Mouse (Mus musculus): ENCODE data around the gene Uvrag. TPM values are rescaled to one million over a fixed set of nuclear protein-coding genes. Genes with fewer than 3 reads are reported as not detected.
"Not testable (repeated sequence)": the region's sequence is repeated elsewhere in the genome, so short reads cannot be mapped to it uniquely, and the experiment has no call there.

Gene Uvrag
- total RNA-seq, 2 experiments from 2014 or later: 31.8 to 38.0 TPM

DNA sequence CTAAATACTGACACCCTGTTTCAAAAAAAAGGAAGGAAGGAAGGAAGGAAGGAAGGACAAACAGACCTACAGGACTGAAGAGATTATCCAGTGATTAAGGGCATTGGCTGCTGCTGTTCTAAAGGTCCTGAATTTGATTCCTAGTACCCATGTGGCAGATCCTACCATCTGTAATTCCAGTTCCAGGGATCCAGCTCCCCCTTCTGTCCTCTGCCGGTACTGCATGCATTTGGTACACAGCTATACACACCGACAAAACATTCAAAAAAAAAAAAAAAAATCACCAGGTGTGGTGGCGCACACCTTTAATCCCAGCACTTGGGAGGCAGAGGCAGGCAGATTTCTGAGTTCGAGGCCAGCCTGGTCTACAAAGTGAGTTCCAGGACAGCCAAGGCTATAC is 45.8 kb downstream of the Uvrag start:
- peak; percentile 60 for DNase-seq

DNA sequence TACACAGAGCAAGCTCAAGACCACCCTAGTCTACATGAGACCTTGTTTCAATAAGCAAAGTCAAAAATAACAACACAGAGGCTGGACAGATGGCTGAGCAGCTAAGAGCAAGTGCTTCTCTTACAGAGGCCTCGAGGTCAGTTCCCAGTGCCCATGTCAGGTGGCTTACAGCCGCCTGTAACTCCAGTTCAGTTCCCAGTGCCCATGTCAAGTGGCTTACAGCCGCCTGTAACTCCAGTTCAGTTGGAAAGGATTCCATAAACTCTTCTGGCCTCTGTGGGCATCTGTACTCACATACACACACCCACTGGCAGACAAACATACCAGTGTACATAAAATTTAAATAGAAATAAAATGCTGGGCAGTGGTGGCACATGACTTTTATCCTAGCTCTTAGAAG is 46.6 kb downstream of the Uvrag start:
- DNase-seq: no peak

DNA sequence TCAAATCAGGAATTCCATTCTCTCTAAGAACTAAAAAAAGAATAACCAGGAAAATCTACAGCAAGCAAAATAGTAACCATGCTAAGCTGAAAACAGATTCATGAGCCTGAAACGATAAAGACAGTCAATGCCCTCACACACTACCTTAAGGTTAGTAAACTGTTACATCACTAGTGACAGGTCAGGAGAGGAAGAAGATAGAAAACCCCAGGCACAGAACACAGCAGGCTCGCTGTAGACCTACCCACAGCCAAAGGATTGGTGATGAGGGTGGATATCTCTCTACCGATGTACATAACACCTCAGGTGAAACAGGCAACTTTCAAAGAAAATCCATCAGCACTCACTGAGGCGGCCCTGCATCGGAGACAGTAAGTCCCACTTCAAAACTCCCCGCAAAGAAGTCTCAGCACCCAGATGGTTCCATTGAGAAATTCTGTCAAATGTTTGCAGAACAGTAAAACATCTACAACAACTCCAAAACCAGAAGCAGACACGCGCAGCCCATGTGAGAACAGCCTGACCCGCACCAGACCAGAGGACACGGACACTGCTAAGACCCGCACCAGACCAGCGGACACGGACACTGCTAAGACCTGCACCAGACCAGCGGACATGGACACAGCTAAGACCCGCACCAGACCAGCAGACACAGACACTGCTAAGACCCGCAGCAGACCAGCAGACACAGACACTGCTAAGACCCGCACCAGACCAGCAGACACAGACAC is 48.9 kb downstream of the Uvrag start:
- no peak for DNase-seq

DNA sequence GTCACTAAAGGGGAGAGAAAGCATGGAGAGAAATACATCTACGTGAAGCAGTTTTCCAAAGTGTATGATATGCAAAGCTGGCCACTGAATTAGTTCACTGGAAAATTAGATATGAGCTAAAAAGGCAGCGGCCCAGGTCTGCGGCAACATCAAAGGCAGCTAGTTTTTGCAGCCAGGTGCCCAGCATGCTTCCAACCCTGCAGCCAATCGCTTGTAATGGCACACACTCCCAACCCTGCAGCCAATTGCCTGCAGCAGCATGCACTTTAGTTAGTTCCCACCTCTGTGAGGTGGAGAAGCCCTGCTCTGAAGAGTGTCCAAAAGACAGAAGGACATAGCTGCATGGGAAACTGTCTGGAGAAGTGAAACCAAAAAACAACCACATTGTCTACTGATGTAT is 51.2 kb downstream of the Uvrag start:
- DNase-seq: no peak

DNA sequence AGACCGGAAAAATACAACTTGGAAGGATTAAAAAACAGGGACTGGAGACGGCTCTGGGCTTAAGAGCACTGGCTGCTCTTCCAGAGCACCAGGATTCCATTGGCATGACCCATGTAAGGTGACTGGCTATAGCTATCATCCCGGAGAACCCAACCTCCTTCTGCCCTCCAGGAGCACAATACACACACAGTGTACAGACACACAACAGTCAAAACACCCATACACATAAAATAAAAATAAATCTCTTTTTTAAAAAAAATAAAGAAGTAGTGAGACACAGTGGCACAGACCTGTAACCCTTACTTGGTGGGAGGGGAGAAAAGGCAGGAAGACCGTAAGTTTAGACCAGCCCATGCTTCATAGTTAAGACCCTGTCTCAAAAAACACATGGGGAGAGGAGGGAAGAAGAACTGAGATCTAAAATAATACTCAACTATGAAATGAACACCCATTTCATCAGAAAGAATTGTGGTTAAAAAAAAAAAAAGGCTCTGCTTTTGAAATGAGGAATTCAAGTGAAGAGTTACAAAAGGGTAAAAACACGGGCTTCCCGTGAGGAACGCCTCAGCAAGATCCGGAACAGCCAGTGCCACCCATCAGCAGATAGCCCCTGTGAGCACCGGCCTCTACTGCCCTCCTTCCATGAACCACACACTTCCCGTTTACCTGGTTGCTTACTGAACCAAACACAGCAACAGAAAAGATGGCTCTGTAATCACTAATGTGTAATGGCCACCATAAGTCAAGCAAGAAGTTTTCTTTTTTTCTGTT is 52.2 kb downstream of the Uvrag start:
- DNase-seq: no peak

DNA sequence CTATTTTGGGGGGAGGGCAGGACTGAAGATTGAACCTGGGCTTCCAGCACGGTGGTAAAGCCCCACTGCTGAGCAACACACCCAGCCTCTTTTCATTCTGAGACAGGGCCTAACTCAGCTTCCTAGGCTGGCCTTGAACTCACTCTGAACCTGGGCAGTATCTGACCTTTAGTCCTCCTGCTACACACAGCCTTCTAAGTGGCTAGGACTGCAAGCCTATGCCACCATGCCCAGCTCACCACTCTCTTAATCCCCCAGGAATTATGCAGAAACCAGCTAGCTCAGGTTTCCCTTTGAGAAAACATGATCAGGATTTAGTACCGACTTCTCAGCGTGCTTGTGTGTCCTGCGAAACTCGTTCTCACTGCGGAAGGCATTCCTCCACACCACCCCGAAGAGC is 53.4 kb downstream of the Uvrag start:
- no peak for DNase-seq

DNA sequence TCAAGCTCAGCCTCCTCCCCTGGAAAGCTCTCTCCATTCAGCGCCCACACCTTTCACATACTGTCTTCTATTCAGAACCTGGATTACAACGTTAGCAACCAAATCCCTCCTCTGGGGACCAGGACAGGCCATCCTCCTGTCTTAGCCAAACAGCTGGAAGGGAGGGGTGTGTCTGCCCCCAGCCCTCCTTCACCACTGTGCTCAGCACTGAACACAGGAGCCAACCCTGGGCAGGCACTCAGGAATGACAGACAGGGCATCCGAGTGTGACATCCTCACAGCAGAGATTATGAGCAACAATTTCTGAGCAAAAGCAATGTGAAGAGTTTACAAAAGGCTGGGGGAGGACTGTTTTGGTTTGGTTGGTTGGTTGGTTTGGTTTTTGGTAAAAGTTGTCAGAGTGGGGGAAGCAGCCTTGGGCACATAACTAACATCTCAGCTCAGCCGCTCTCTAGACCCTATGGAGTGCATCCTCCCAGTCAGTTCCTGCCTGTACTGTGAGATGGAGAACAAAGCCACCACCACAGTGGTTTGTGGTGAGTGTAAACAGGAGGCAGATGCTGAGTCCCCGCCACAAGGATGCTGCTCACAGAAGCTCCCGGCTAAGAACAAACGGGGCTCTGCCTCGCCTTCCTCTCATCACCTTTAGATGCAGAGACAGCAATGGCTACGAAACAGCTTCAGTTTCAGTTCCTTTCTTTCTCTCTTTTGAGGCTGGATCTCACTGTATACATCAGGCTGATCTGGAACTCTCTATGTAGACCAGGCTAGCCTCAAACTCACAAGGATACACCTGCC is 54.1 kb downstream of the Uvrag start:
- no peak for DNase-seq

DNA sequence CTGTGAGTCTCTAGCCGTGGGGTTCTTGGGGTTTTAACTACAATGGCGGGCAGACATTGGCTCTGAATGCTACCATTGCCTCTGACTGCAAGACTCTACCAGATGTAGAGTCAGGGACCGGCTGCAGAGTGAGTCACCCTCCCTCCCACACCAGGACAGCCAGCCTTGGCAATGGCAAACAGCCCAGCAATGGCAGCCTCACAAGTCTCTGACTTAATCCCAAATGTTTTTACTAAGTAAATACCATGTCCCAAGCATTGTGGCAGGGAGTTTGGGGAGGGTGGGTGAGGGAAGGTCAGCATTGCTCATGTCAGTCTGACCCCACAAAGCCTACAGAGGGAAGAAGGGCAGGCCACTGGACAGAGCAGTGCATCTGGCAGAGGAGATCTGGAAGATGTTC is 55.7 kb downstream of the Uvrag start:
- peak; percentile 64 for DNase-seq

DNA sequence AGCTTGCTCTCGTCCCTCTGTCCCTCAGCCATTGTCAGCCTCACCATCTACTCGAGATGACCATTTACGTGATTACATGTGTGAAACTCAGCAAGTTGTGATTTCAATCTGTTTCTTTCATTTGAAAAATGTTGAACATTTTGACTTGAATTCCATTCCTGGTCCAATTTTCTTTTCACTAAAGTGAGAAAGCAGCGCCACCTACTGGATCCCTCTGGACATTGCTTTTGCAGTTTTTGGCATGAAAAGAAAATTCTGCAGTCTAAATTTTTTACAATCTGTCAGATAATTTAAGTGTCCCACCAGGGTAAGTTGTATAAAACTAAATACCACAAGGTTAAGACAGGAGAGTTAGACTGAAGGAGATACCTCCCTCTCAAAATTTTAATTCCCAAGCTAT is 61.4 kb downstream of the Uvrag start:
- peak; percentile 78 for DNase-seq

DNA sequence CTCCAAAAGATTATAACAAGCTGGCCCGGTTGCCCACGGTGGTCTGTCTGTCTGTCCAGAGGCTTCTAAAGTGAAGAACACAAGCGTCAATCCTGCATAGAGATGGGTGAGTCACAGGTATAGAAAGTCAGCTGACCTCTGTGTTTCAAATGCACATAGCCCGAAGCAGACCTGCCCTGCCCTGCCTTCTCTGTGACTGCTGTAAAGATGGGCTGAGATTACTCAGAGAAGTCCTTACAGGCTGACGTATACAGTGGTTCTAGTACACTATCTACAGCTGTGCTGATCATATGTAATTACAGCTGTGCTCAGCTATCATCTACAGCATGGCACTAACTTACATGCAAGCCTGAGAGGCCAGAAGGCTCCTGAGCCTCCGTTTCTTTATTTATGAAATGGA is 62.1 kb downstream of the Uvrag start:
- DNase-seq: no peak

DNA sequence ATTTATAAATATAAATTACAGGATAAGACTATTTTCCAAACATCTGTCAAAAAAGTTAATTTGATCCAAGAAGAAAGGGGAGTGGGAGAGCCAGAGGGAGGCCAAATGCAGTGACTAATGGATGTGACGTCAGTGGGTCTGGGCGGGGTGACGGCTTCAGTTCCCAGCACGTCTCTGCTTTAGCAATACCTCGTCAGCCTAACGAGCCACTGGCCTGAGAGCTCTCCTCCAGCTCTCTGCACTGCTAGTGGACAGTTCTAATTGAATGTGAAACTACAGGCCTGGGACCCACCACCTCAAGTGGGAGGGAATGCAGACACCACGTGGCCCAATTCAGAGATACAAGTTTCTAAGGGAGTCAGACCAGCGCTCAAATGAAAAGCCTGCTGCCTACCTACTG is 63.7 kb downstream of the Uvrag start:
- DNase-seq: no peak

DNA sequence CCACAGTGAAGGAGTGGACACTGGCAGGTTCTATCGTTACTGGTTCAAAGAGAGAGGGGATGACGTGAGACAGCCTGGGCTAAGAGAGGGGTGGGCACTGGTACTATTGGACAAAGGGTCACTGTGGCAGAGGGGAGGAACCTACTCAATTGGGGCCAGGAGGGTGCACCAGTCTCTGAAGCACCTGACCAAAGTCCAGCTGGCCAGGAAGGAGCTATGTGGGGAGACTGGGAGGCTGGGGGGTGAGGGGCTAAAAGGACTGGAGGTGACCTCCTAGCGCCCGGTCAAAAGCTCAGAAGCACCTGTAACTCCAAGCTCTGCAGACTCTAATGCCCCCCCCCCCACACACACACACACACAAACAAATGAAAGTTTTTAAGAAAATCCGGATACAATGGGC is 65.8 kb downstream of the Uvrag start:
- DNase-seq: no peak

DNA sequence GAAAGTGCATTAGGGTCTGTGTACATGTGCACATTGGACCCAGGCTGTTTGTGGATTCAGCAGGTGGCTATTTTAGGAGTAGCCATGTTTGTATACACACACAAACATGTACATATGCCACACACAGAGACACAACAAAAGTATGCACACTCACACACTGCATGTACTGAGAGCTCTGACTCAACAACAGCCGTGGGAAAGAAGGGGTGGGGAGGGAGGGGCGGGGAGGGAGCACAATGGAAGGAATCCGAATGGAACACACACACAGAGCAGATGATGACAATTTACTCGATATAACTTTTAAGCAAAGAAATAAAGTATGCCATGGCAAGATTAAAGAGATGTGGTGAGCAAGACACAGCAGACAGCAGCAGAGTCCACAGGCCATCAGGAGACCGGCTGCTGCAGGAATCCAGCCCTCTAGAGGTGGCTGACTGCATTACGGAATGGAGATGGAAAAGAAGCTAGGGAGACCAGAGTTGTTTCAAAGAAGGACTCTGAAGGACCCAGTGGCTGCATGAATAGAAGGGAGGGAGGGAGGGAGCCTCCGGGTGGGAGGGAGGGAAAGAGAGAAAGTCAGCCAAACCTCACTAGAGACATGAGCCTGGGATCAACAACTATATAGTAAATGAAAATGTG is 67.1 kb downstream of the Uvrag start:
- peak; percentile 57 for DNase-seq

DNA sequence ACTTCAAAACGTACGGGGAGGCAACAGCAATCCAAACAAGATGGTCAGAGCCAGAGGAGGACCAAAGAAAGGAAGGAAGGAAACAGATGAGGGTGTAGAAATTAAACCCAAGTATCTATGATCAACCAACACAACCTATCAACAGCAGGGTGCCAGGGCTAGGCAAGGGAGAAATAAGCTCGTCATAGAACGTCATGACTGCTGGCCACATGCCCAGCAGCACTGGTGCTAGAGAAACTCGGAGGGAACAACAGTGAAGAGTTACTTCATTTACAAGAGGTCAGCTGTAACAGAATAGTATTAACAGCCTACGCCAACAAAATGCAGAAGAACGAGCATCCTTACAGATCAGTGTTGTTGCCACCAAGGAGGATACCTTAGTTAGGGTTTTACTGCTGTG is 73.2 kb downstream of the Uvrag start:
- no peak for DNase-seq

DNA sequence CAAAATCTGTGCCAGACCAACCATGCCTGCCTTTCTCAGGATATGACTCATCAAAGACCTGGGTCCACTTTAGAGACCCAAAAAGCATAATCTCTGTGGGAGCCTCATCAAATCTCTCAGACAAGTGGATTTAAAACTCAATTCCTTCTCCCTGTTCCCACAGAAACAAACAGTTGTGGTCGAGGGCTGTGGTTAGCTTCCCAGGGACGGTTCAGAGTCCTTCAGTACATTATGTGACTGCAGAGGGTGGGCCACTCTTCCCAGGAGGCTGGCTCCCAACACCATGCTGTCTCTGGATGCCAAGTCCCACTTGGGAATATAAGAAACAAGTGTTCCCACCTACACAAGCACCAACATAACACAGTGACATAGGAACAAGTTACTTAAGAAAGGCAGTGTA is 75.0 kb downstream of the Uvrag start:
- no peak for DNase-seq

DNA sequence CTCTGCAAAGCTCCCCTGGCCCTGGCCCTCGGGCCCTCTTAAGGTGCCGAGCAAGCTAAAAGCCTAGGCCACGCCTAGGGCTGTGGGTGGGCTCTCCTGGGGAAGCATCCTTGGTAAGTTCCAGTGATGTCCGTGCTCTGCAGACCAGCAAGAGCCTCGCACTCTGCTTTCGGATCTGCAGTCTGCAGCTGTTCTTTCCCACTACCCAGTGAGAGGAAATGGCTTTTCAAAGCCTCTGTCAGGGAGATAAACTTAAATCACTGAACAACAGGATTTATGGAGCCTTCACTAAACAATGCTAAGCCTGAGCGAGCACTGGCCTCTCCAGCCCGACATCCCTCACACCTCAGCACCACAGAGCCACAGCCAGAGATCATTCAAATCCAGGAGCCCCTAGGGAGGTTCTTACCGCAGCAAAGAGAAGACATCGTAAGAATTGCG is 75.5 kb downstream of the Uvrag start:
- DNase-seq: no peak

DNA sequence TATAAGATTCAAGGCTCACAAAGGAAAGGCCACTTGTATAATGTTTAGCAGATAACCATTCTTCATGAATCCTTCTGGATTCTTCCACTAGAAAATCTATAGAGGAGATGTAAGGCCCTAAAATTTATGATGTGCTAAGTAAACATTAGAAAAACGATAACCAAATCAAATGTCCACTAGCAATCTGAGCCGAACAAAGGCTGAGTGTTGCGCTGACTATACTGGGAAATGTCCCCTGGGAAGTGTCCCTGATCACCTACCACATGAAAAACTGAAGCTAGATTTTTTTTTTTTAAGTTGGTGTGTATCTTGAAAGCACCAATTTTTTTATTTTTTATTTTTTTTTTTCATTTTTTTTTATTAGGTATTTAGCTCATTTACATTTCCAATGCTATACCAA is 76.1 kb downstream of the Uvrag start:
- no peak for DNase-seq

DNA sequence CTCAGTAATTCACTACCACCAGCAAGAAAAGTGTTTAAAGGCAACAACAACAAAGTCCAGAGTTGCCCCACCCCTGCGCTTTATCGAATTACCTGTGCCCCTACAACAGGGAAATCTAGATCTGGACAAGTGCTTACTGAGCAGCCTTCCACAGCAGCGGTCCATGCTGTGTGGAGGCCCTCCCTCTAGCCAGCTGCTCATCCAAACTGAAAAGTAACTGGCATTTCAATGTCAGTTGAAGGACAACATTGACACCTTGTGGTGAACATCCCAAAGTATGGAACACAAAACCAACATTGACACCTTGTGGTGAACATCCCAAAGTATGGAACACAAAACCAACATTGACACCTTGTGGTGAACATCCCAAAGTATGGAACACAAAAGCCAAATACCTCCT is 78.7 kb downstream of the Uvrag start:
- DNase-seq: not testable (repeated sequence)

DNA sequence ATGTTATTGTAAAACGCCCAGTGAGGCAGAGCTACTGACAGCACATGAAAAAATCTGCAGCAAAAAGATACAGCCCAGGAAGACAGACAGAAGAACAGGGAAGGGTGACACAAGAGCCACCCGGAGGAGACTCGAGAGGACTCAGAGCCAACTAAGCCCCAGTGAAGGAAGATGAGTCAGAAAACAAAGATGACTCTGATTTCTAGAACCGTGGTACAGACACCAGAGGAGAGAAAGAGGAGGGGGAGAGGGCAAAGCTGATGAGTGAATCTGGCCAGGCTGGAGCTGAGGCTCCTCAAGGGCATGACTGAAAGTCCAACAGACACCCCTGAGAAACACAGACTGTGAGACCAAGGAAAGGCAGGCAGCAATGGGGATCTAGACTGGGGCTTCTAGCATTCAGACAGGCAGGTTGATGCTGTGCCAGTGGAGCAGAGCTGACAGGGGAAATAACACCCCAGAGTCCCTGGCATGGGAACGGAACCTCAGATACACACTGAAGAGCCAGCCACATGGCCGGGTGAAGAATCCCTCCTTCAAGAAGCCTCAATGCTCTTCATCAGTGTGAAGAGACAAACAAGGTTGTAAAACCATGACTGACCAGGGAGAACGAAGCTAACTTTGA is 79.8 kb downstream of the Uvrag start:
- no peak for DNase-seq

DNA sequence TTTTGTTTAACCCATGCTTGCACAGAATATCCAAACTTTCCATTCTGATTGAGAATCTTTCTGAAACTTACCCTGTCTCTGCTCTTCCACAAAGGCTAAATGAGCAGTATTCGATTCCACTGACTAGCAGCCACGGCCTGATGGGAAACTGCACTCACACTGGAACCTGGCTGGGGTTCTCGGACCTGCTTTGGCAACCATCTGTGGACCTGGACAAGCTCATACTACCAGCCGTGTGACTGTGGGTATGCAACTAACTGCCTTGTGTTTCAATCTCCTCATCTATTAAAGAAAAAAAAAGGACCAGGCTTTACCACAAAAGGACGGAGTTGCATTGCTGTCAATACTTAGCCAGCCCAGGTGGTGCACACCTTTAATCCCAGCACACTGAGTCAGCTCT is 80.5 kb downstream of the Uvrag start:
- DNase-seq: no peak

DNA sequence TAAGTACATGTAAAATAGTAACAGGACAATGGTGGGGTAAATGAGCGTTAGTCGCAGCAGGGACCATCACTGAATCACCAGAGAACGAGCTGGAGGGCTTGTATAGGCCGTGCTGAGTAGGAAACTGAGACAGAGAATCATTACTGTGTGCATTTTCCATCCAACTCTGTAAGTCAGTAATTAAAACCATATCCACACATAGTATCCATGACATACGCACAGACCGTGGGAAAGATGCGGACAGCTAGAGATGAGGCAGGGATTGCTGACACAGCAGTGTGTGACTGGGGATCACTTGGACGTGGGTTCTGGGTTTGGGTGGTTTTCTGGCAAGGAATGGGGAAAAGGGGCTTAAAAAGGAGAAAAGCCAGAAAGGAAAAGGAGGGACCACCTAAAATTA is 81.0 kb downstream of the Uvrag start:
- no peak for DNase-seq

DNA sequence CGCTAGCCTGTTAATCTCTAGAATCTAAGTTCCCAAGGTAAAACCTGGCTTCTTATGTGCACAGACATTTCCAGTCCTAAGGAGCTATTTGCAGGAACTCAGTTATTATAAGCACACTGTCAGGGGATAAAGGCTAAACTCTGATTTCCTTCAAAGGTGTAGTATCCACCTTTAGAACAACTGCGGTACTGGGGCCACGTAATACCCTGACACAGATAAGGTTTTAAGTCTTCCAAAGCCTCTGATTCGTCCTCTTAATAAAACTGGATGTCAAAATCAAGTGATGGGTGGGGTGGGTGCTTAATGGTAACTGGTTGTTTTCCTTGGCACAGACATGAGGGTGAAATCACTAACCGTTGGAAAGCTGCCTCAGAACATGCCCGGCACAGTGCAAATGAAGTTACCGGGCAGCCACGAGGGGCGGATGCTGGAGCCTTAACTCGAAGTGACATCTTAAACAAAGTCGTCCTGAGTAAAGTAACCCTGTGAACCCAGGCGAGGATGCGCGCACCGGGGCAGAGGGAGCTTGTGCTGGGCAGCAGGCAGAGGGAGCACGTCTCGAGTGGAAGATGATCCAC is 83.8 kb downstream of the Uvrag start:
- DNase-seq: peak; percentile 25

Data from adrenal gland, postnatal 10 days (tissue).